Mouse (Mus musculus): ENCODE data around the gene Klk1b1.

DNA sequence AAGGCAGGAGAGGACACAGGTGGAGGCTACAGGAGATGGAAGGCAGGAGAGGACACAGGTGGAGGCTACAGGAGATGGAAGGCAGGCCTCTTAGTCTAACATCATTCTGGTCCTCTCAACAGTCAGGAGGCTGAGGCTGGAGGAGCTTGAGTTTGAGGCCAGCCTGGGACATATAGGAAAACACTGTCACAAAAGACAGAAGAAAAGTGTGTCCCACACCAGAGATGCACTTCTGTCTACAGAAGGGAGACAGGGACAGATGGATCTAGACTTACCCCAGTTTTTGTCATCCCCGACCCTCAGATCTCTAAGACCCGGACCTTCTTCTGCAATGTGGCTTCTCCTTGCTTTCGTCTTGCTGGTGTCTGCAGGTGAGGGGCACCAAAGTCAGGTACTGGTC, 33.1 kb upstream of the Klk1b1 start, which contains the start of gene Klk15:
- TF ChIP-seq CTCF (IDR thresholded peaks at IDR 0.05 in 2 of 3, conservative IDR thresholded peaks at IDR 0.05 in 1 of 3; ENCODE audit: control insufficient read depth in 1 of 3, insufficient read depth in 1 of 3, low read depth in 2 of 3, low read length in 3 of 3, poor library complexity in 1 of 3, severe bottlenecking in 1 of 3) = no peak
- TF ChIP-seq POLR2A (IDR thresholded peaks at IDR 0.05; ENCODE audit: control insufficient read depth in 1 of 2, insufficient read depth in 1 of 2, low read depth in 1 of 2, low read length in 2 of 2, poor library complexity in 1 of 2) = no peak
- TF ChIP-seq NELFE (IDR thresholded peaks at IDR 0.05; ENCODE audit: low read depth, low read length) = no peak
- no peak for TF ChIP-seq ZMIZ1 (IDR thresholded peaks at IDR 0.05; ENCODE audit: low read depth, low read length)
- no peak for TF ChIP-seq POLR2AphosphoS5 (IDR thresholded peaks at IDR 0.05; ENCODE audit: borderline replicate concordance, low read depth, low read length)
- no peak for TF ChIP-seq E2F4 (IDR thresholded peaks at IDR 0.05; ENCODE audit: borderline replicate concordance, low read depth, low read length)
- TF ChIP-seq SIN3A (IDR thresholded peaks at IDR 0.05; ENCODE audit: low read length) = no peak
- no peak for TF ChIP-seq USF2 (IDR thresholded peaks at IDR 0.05; ENCODE audit: borderline replicate concordance in 1 of 2, insufficient read depth in 1 of 2, low read depth in 1 of 2, low read length in 2 of 2)
- no peak for TF ChIP-seq POLR2AphosphoS2 (IDR thresholded peaks at IDR 0.05; ENCODE audit: low read length)
